Mouse (Mus musculus): Measurements from ENCODE around the gene Arhgef12.

- no peak for TF ChIP-seq CTCF (IDR thresholded peaks at IDR 0.05; ENCODE audit: insufficient read depth, low read depth, low read length)
- TF ChIP-seq POLR2A (IDR thresholded peaks at IDR 0.05; ENCODE audit: insufficient read depth, low read depth, low read length) = no peak
Measured at GRCm38 (mm10) chr9:43076163-43076562, 30.9 kb downstream of the Arhgef12 start.
